Mouse (Mus musculus): ENCODE measurements around the gene Gm42417.
A peak's percentile ranks its signal among the peaks of the same experiment; 100 is the strongest.

Gm42417 gene

GRCm38 (mm10) chr1:36563632-36564031 is 24.4 kb upstream of the Gm42417 start:
- no peak for DNase-seq

GRCm38 (mm10) chr1:36563197-36563596 is 24.0 kb upstream of the Gm42417 start:
- peak in 1 of 2 experiments; percentile 17 for DNase-seq

GRCm38 (mm10) chr1:36562388-36562787 is 23.2 kb upstream of the Gm42417 start:
- no peak for DNase-seq

GRCm38 (mm10) chr1:36560903-36561302 is 21.7 kb upstream of the Gm42417 start:
- DNase-seq: peak in 1 of 2 experiments; percentile 34

- DNase-seq: no peak
Observed at GRCm38 (mm10) chr1:36559888-36560287, 20.7 kb upstream of the Gm42417 start.

- DNase-seq: peak in 1 of 2 experiments; percentile 29
Observed at GRCm38 (mm10) chr1:36559256-36559655, 20.0 kb upstream of the Gm42417 start.

GRCm38 (mm10) chr1:36558031-36558993 is 19.1 kb upstream of the Gm42417 start, which contains the start of gene Sema4c:
Gene Sema4c, minus strand, starts transcription at chr1:36558349.
- DNase-seq: peak; percentile 75 to 78

GRCm38 (mm10) chr1:36557457-36558011 is 18.3 kb upstream of the Gm42417 start:
- DNase-seq: peak; percentile 87 to 89

GRCm38 (mm10) chr1:36556553-36557456 is 17.6 kb upstream of the Gm42417 start:
- peak; percentile 91 to 95 for DNase-seq

GRCm38 (mm10) chr1:36555798-36556395 is 16.7 kb upstream of the Gm42417 start:
- DNase-seq: peak in 1 of 2 experiments; percentile 19

- peak in 1 of 2 experiments; percentile 41 for DNase-seq
Observed at GRCm38 (mm10) chr1:36554633-36555399, 15.6 kb upstream of the Gm42417 start.

- DNase-seq: no peak
Observed at GRCm38 (mm10) chr1:36552506-36552905, 13.3 kb upstream of the Gm42417 start.

GRCm38 (mm10) chr1:36551904-36552303 is 12.7 kb upstream of the Gm42417 start:
- no peak for DNase-seq

- no peak for DNase-seq
Observed at GRCm38 (mm10) chr1:36550075-36550863, 11.0 kb upstream of the Gm42417 start.

- no peak for DNase-seq
Observed at GRCm38 (mm10) chr1:36549491-36549890, 10.3 kb upstream of the Gm42417 start.

GRCm38 (mm10) chr1:36548771-36549170 is 9.5 kb upstream of the Gm42417 start:
- no peak for DNase-seq

GRCm38 (mm10) chr1:36547981-36548598 is 8.9 kb upstream of the Gm42417 start:
- peak; percentile 53 to 55 for DNase-seq

- DNase-seq: peak; percentile 99
Observed at GRCm38 (mm10) chr1:36546888-36547471, 7.8 kb upstream of the Gm42417 start, which contains the start of gene Ankrd39. Gene Ankrd39, minus strand, starts transcription at chr1:36547445.

GRCm38 (mm10) chr1:36545845-36546600 is 6.8 kb upstream of the Gm42417 start:
- peak in 1 of 2 experiments; percentile 33 for DNase-seq
